Mouse (Mus musculus) liver, embryonic 11.5 days (tissue): ENCODE measurements around the gene Gm10153. TPM values are rescaled to one million over a fixed set of nuclear protein-coding genes. Genes with fewer than 3 reads are reported as not detected.
"Not testable (repeated sequence)": the region's sequence is repeated elsewhere in the genome, so short reads cannot be mapped to it uniquely, and the experiment has no call there.

Experiments used
- ATAC-seq: fragments of 200-750 bp; cut with Nextera tagmentation; replicated peaks from 2 replicates; pipeline ENCODE4 v1.8.0; 2017; ENCODE audit warnings: moderate number of reproducible peaks, mild to moderate bottlenecking, moderate TSS enrichment, moderate library complexity; ENCODE audit not compliant: low FRiP score
- DNase-seq: peaks from one replicate; pipeline ENCODE4 v3.0.0-alpha.2; 2017; ENCODE audit warnings: low spot score
- H3K27ac ChIP-seq: fragments of 300-500 bp; sonication (generic); 2 replicates; pipeline ENCODE4 v1.5.1; 2014; ENCODE audit warnings: mild to moderate bottlenecking, low read depth, low read length, control low read depth
- H3K27me3 ChIP-seq: fragments of 300-500 bp; sonication (generic); replicated peaks from 2 replicates; pipeline ENCODE4 v1.6.1; 2014; ENCODE audit warnings: low read length, mixed read lengths; ENCODE audit not compliant: control insufficient read depth, insufficient read depth
- H3K36me3 ChIP-seq: fragments of 300-500 bp; sonication (generic); 2 replicates; pipeline ENCODE4 v1.6.1; 2014; ENCODE audit warnings: mild to moderate bottlenecking, low read length, moderate library complexity, mixed read lengths; ENCODE audit not compliant: control insufficient read depth, insufficient read depth
- H3K4me1 ChIP-seq: fragments of 300-500 bp; sonication (generic); replicated peaks from 2 replicates; pipeline ENCODE4 v1.6.1; 2014; ENCODE audit warnings: low read length, mixed read lengths; ENCODE audit not compliant: control insufficient read depth, insufficient read depth
- H3K4me2 ChIP-seq: fragments of 300-500 bp; sonication (generic); 2 replicates; pipeline ENCODE4 v1.6.1; 2014; ENCODE audit warnings: mild to moderate bottlenecking, control low read depth, moderate library complexity
- H3K4me3 ChIP-seq: fragments of 300-500 bp; sonication (generic); 2 replicates; pipeline ENCODE4 v1.5.1; 2014; ENCODE audit warnings: low read depth, low read length, control low read depth
- H3K9ac ChIP-seq: fragments of 300-500 bp; sonication (generic); 2 replicates; pipeline ENCODE4 v1.6.1; 2014; ENCODE audit warnings: low read depth, low read length, control low read depth
- H3K9me3 ChIP-seq: fragments of 300-500 bp; sonication (generic); 2 replicates; pipeline ENCODE4 v1.6.1; 2016; ENCODE audit warnings: low read length, inconsistent platforms, mixed read lengths; ENCODE audit not compliant: control insufficient read depth
- WGBS: fragments of 180-500 bp; shearing (Covaris S2); extraction: QIAGEN DNeasy Blood & Tissue Kit; methylation state at CpG from one replicate; pipeline ENCODE4 v1.1.7; 2014; 5-methylcytosine and 5-hydroxymethylcytosine counted together
- polyA plus RNA-seq: library from polyadenylated mRNA; unstranded; fragments of >200 nt; fragmentation: Nextera tagmentation; extraction: Ambion mirVana; gene quantifications from 2 replicates; pipeline ENCODE4 v1.2.1, GENCODE M21; 2014

Gm10153 gene
- polyA plus RNA-seq, result not detected in 2 replicates

DNA sequence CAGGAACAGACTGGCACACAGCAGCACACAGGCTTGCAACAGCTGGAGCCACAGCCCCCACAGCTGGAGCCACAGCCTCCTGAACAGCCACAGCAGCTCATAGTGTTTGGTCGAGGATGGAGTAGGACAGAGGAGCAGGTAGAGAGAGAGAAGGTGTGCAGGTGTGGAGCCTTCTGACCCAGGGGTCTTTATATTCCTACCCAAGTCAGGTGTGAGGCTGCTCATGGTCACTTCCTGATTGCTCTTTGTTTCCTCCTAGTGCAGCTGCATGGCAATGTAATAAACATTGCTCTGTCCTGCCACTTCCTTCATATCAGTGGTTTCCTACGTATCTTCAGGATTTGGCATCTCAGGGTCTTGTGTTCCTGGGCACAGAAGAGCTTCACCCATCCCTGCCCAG lies at the start of gene Gm10153:
Gene Gm10153, minus strand, starts transcription at position 101 of the 400 bp plus-strand sequence.
- ATAC-seq, result no peak
- no peak for DNase-seq

GRCm38 (mm10) chr7:142231540-142231939 lies 41.4 kb upstream of the Gm10153 start:
- Histone ChIP-seq H3K4me2 (no peak overlapping the region), H3K27ac (no peak overlapping the region), H3K4me3 (no peak overlapping the region), H3K9ac (no peak overlapping the region), H3K9me3 (0 out of 2 replicates have a peak, but pooled peaks cover 2% of the 10 kb centered on the region), H3K36me3 (no peaks in the 10 kb centered on the region), H3K27me3 (no peaks in the 10 kb centered on the region), H3K4me1 (no peaks in the 10 kb centered on the region)
- no peak for DNase-seq
- no peak for ATAC-seq
- 25% methylated on average over 1 of the region's 1 CpGs for WGBS

More for the DNA sequence above, at the start of gene Gm10153:
- WGBS, result 26% methylated on average over 2 of the region's 2 CpGs
- Histone ChIP-seq H3K27ac (no peak within 1 kb of the TSS), H3K4me1 (no peaks in the 10 kb centered on the region), H3K4me3 (no peak within 1 kb of the TSS), H3K9me3 (no peaks in the 10 kb centered on the region), H3K4me2 (no peak within 1 kb of the TSS), H3K27me3 (no peaks in the 10 kb centered on the region), H3K36me3 (no peaks in the 10 kb centered on the region), H3K9ac (no peak within 1 kb of the TSS)

DNA sequence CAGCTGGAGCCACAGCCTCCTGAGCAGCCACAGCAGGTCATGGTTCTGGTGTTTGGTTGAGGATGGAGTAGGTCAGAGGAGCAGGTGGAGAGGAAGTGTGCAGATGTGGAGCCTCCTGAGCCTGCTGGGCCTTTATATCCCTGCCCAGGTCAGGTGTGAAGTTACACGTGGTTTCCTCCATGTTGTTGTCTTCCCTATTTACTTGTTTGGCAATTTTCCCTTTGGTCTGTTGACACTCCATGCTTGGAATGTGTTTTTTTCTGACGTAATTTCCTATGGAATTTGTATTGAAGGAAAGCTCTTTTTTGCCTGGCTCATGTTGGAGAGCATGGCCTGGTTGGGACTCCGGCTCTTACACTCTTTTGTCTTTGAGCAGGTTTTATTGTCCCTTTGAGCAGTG lies 39.7 kb upstream of the Gm10153 start, which contains the start of gene Krtap5-5:
Gene Krtap5-5, minus strand, starts transcription at position 101 of the 400 bp plus-strand sequence.
- not testable (repeated sequence) for H3K27ac ChIP-seq, H3K9ac ChIP-seq, H3K27me3 ChIP-seq, ATAC-seq, H3K36me3 ChIP-seq, H3K4me1 ChIP-seq, H3K4me2 ChIP-seq, H3K4me3 ChIP-seq, DNase-seq, H3K9me3 ChIP-seq
- 43% methylated on average over 3 of the region's 3 CpGs for whole genome bisulfite sequencing

- H3K4me3 ChIP-seq, result no peak overlapping the region
These were observed 34.3 kb upstream of the Gm10153 start for GRCm38 (mm10) chr7:142224518-142224917.

DNA sequence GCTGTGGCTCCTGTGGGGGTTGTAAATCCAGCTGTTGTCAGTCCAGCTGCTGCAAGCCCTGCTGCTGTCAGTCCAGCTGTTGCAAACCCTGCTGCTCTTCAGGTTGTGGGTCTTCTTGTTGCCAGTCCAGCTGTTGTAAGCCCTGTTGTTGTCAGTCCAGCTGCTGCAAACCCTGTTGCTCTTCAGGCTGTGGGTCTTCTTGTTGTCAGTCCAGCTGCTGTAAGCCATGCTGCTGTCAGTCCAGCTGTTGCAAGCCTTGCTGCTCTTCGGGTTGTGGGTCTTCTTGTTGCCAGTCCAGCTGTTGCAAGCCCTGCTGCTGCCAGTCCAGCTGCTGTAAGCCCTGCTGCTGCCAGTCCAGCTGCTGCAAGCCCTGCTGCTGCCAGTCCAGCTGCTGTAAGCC lies 21.9 kb upstream of the Gm10153 start:
- not testable (repeated sequence) for H3K27ac ChIP-seq, H3K36me3 ChIP-seq, DNase-seq, ATAC-seq, H3K4me1 ChIP-seq, H3K4me2 ChIP-seq, H3K9me3 ChIP-seq, H3K27me3 ChIP-seq, H3K9ac ChIP-seq, H3K4me3 ChIP-seq
- 44% methylated on average over 1 of the region's 1 CpGs for WGBS

More at GRCm38 (mm10) chr7:142224518-142224917, 34.3 kb upstream of the Gm10153 start:
- no peaks in the 10 kb centered on the region for H3K36me3 ChIP-seq
- WGBS, result 42% methylated on average over 2 of the region's 2 CpGs
- DNase-seq (no peak), ATAC-seq (no peak)
- H3K4me2 ChIP-seq, result no peak overlapping the region
- no peak overlapping the region for H3K27ac ChIP-seq
- H3K9ac ChIP-seq, result no peak overlapping the region
- no peaks in the 10 kb centered on the region for H3K27me3 ChIP-seq
- no peaks in the 10 kb centered on the region for H3K4me1 ChIP-seq
- H3K9me3 ChIP-seq, result no peaks in the 10 kb centered on the region

DNA sequence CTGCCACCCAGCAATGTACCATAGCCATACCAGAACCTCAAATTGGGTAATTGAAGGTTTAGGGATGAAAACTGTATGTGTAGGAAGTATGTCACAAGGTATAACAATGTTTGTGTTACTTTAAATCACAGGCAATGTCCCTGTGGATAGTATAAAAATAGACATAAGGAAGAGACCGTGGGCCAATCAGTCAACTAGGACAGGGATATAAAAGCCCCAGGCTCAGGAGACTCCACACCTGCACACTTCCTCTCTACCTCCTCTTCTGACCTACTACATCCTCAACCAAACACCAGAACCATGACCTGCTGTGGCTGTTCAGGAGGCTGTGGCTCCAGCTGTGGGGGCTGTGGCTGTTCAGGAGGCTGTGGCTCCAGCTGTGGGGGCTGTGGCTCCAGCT lies 21.4 kb upstream of the Gm10153 start, which contains the start of gene Gm7579:
Gene Gm7579, plus strand, starts transcription at position 301 of the 400 bp plus-strand sequence.
- 51% methylated on average over 1 of the region's 1 CpGs for WGBS
- no peak for DNase-seq
- H3K36me3 ChIP-seq, result no peaks in the 10 kb centered on the region

DNA sequence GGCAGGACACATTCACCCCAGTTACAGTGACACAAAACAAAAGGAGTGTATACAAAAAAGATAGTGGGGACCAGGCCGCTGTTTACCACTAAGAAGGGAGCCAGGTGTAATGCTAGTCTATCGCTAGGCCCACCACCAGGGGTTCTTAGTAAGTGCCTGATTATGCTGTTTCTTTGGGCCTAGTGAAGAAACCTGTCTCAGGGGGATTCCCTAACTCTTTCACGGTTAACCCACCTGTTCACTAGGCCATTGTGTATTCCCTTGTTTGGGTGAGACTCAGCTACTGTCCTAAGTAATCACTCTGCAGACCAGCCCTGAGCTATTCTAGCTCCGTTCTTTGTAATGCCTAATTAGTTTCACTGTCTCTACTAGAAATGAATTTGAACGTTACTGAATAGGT lies 16.7 kb upstream of the Gm10153 start:
- not testable (repeated sequence) for H3K4me1 ChIP-seq, H3K4me3 ChIP-seq, H3K27ac ChIP-seq, H3K9ac ChIP-seq, DNase-seq, H3K27me3 ChIP-seq, H3K9me3 ChIP-seq, ATAC-seq, H3K4me2 ChIP-seq, H3K36me3 ChIP-seq
- WGBS, result 72% methylated on average over 5 of the region's 5 CpGs

More for the DNA sequence above, 21.4 kb upstream of the Gm10153 start, which contains the start of gene Gm7579:
- no peaks in the 10 kb centered on the region for H3K4me1 ChIP-seq
- no peak within 1 kb of the TSS for H3K27ac ChIP-seq
- no peak within 1 kb of the TSS for H3K4me2 ChIP-seq
- no peak within 1 kb of the TSS for H3K9ac ChIP-seq
- no peak for ATAC-seq
- no peak within 1 kb of the TSS for H3K4me3 ChIP-seq
- no peaks in the 10 kb centered on the region for H3K27me3 ChIP-seq
- no peaks in the 10 kb centered on the region for H3K9me3 ChIP-seq

- H3K27me3 ChIP-seq, result no peaks in the 10 kb centered on the region
- no peaks in the 10 kb centered on the region for H3K36me3 ChIP-seq
- H3K4me2 ChIP-seq, result no peak overlapping the region
- no peaks in the 10 kb centered on the region for H3K9me3 ChIP-seq
- DNase-seq (no peak), ATAC-seq (no peak)
- no peaks in the 10 kb centered on the region for H3K4me1 ChIP-seq
- no peak overlapping the region for H3K27ac ChIP-seq
- no peak overlapping the region for H3K4me3 ChIP-seq
- H3K9ac ChIP-seq, result no peak overlapping the region
These were observed 15.3 kb upstream of the Gm10153 start for GRCm38 (mm10) chr7:142205488-142205887.

GRCm38 (mm10) chr7:142201064-142201463 lies 10.9 kb upstream of the Gm10153 start, which contains the start of gene Krtap5-3:
Gene Krtap5-3, plus strand, starts transcription at chr7:142201364.
- DNase-seq, result no peak
- 73% methylated on average over 1 of the region's 1 CpGs for WGBS
- Histone ChIP-seq H3K36me3 (no peaks in the 10 kb centered on the region), H3K9ac (no peak within 1 kb of the TSS), H3K4me3 (no peak within 1 kb of the TSS), H3K9me3 (no peaks in the 10 kb centered on the region), H3K27ac (no peak within 1 kb of the TSS), H3K4me2 (no peak within 1 kb of the TSS), H3K27me3 (no peaks in the 10 kb centered on the region), H3K4me1 (no peaks in the 10 kb centered on the region)
- no peak for ATAC-seq
